Mouse (Mus musculus) embryonic facial prominence, embryonic 11.5 days (tissue): ENCODE measurements around the gene Dop1a. TPM values are rescaled to one million over a fixed set of nuclear protein-coding genes. Genes with fewer than 3 reads are reported as not detected.

ENCODE experiments used
- ATAC-seq: fragments of 200-750 bp; cut with Nextera tagmentation; replicated peaks from 2 replicates; pipeline ENCODE4 v1.8.0; 2017; ENCODE audit warnings: low read depth; ENCODE audit not compliant: insufficient number of reproducible peaks, low FRiP score, low TSS enrichment
- DNase-seq: peaks from one replicate; pipeline ENCODE4 v3.0.0-alpha.2; 2015; ENCODE audit warnings: low spot score
- H3K27ac ChIP-seq: fragments of 300-500 bp; sonication (generic); replicated peaks from 2 replicates; pipeline ENCODE4 v1.5.1; 2014; ENCODE audit warnings: mild to moderate bottlenecking, low read depth, low read length, control low read depth
- H3K27me3 ChIP-seq: fragments of 300-500 bp; sonication (generic); 2 replicates; pipeline ENCODE4 v1.6.1; 2014; ENCODE audit warnings: mild to moderate bottlenecking, low read length, moderate library complexity, mixed read lengths; ENCODE audit not compliant: control insufficient read depth, insufficient read depth
- H3K36me3 ChIP-seq: fragments of 300-500 bp; sonication (generic); replicated peaks from 2 replicates; pipeline ENCODE4 v1.6.1; 2014; ENCODE audit warnings: low read depth, mild to moderate bottlenecking, low read length, moderate library complexity, mixed read lengths; ENCODE audit not compliant: control insufficient read depth, insufficient read depth
- H3K4me1 ChIP-seq: fragments of 300-500 bp; sonication (generic); 2 replicates; pipeline ENCODE4 v1.6.1; 2014; ENCODE audit warnings: low read length, mixed read lengths; ENCODE audit not compliant: control insufficient read depth, insufficient read depth
- H3K4me2 ChIP-seq: fragments of 300-500 bp; sonication (generic); 2 replicates; pipeline ENCODE4 v1.6.1; 2014; ENCODE audit warnings: low read depth, mild to moderate bottlenecking, control low read depth, low read length, moderate library complexity
- H3K4me3 ChIP-seq: fragments of 300-500 bp; sonication (generic); 2 replicates; pipeline ENCODE4 v1.5.1; 2014; ENCODE audit warnings: low read depth, low read length, control low read depth
- H3K9ac ChIP-seq: fragments of 300-500 bp; sonication (generic); replicated peaks from 2 replicates; pipeline ENCODE4 v1.6.1; 2014; ENCODE audit warnings: mild to moderate bottlenecking, control low read depth, low read length
- H3K9me3 ChIP-seq: fragments of 300-500 bp; sonication (generic); replicated peaks from 2 replicates; pipeline ENCODE4 v1.6.1; 2016; ENCODE audit warnings: mild to moderate bottlenecking, low read length, inconsistent platforms, mixed read lengths; ENCODE audit not compliant: control insufficient read depth
- WGBS: fragments of 180-500 bp; shearing (Covaris S2); extraction: QIAGEN DNeasy Blood & Tissue Kit; methylation state at CpG from one replicate; pipeline ENCODE4 v1.1.7; 2014; 5-methylcytosine and 5-hydroxymethylcytosine counted together
- polyA plus RNA-seq: library from polyadenylated mRNA; unstranded; fragments of >200 nt; fragmentation: Nextera tagmentation; extraction: Ambion mirVana; gene quantifications from 2 replicates; pipeline ENCODE4 v1.2.1, GENCODE M21; 2014

The Dop1a gene
- polyA plus RNA-seq, 1 experiment from 2014 or later, result 10.6 TPM

GRCm38 (mm10) chr9:86476763-86477162 lies 9.8 kb downstream of the Dop1a start:
- ATAC-seq (no peak), DNase-seq (no peak)
- no peaks in the 10 kb centered on the region for H3K9me3 ChIP-seq
- no peaks in the 10 kb centered on the region for H3K36me3 ChIP-seq
- no peak overlapping the region for H3K27ac ChIP-seq
- H3K4me2 ChIP-seq, result no peak overlapping the region
- no peak overlapping the region for H3K9ac ChIP-seq
- 84% methylated on average over 5 of the region's 5 CpGs for WGBS
- no peaks in the 10 kb centered on the region for H3K4me1 ChIP-seq
- H3K27me3 ChIP-seq, result no peaks in the 10 kb centered on the region
- no peak overlapping the region for H3K4me3 ChIP-seq

- Histone ChIP-seq H3K4me2 (no peak overlapping the region), H3K4me3 (no peak overlapping the region), H3K27me3 (no peaks in the 10 kb centered on the region), H3K36me3 (no peaks in the 10 kb centered on the region), H3K9ac (no peak overlapping the region), H3K4me1 (no peaks in the 10 kb centered on the region), H3K9me3 (no peaks in the 10 kb centered on the region), H3K27ac (no peak overlapping the region)
- DNase-seq (no peak), ATAC-seq (no peak)
- WGBS, result 93% methylated on average over 5 of the region's 5 CpGs
Observed at GRCm38 (mm10) chr9:86478414-86479093, 11.6 kb downstream of the Dop1a start.

- no peaks in the 10 kb centered on the region for H3K36me3 ChIP-seq
- no peak overlapping the region for H3K4me2 ChIP-seq
- DNase-seq (no peak), ATAC-seq (no peak)
- H3K4me1 ChIP-seq, result no peaks in the 10 kb centered on the region
- H3K27me3 ChIP-seq, result no peaks in the 10 kb centered on the region
- no peak overlapping the region for H3K9ac ChIP-seq
- 96% methylated on average over 1 of the region's 1 CpGs for WGBS
- H3K9me3 ChIP-seq, result no peaks in the 10 kb centered on the region
- no peak overlapping the region for H3K4me3 ChIP-seq
- no peak overlapping the region for H3K27ac ChIP-seq
Observed at GRCm38 (mm10) chr9:86482236-86482635, 15.3 kb downstream of the Dop1a start.

GRCm38 (mm10) chr9:86491740-86492139 lies 24.8 kb downstream of the Dop1a start:
- no peak overlapping the region for H3K4me3 ChIP-seq
- H3K27me3 ChIP-seq, result no peaks in the 10 kb centered on the region
- no peak for DNase-seq
- H3K27ac ChIP-seq, result no peak overlapping the region
- no peak overlapping the region for H3K4me2 ChIP-seq
- ATAC-seq, result no peak
- no peaks in the 10 kb centered on the region for H3K4me1 ChIP-seq
- 90% methylated on average over 2 of the region's 2 CpGs for WGBS
- H3K9ac ChIP-seq, result no peak overlapping the region
- H3K9me3 ChIP-seq, result no peaks in the 10 kb centered on the region
- no peaks in the 10 kb centered on the region; the same call in 1 of the 2 replicates for H3K36me3 ChIP-seq

- no peaks in the 10 kb centered on the region for H3K36me3 ChIP-seq
- no peak overlapping the region for H3K27ac ChIP-seq
- H3K4me1 ChIP-seq, result no peaks in the 10 kb centered on the region
- WGBS, result 93% methylated on average over 4 of the region's 4 CpGs
- H3K4me2 ChIP-seq, result no peak overlapping the region
- no peaks in the 10 kb centered on the region for H3K27me3 ChIP-seq
- H3K9ac ChIP-seq, result no peak overlapping the region
- no peaks in the 10 kb centered on the region for H3K9me3 ChIP-seq
- ATAC-seq (no peak), DNase-seq (no peak)
- no peak overlapping the region for H3K4me3 ChIP-seq
Observed at GRCm38 (mm10) chr9:86496261-86496660, 29.3 kb downstream of the Dop1a start.

GRCm38 (mm10) chr9:86499083-86499482 lies 32.1 kb downstream of the Dop1a start:
- no peak for ATAC-seq
- H3K4me3 ChIP-seq, result no peak overlapping the region
- H3K36me3 ChIP-seq, result no peaks in the 10 kb centered on the region
- 95% methylated on average over 3 of the region's 3 CpGs for WGBS
- no peaks in the 10 kb centered on the region for H3K9me3 ChIP-seq
- H3K9ac ChIP-seq, result no peak overlapping the region
- no peaks in the 10 kb centered on the region for H3K4me1 ChIP-seq
- DNase-seq, result no peak
- no peaks in the 10 kb centered on the region for H3K27me3 ChIP-seq
- no peak overlapping the region for H3K4me2 ChIP-seq
- H3K27ac ChIP-seq, result no peak overlapping the region

- H3K4me1 ChIP-seq, result no peaks in the 10 kb centered on the region
- DNase-seq (no peak), ATAC-seq (no peak)
- no peak overlapping the region for H3K4me2 ChIP-seq
- WGBS, result 90% methylated on average over 4 of the region's 4 CpGs
- no peaks in the 10 kb centered on the region for H3K9me3 ChIP-seq
- no peaks in the 10 kb centered on the region; the same call in 1 of the 2 replicates for H3K36me3 ChIP-seq
- H3K4me3 ChIP-seq, result no peak overlapping the region
- H3K9ac ChIP-seq, result no peak overlapping the region
- H3K27me3 ChIP-seq, result no peaks in the 10 kb centered on the region
- no peak overlapping the region for H3K27ac ChIP-seq
Observed at GRCm38 (mm10) chr9:86507437-86507836, 40.5 kb downstream of the Dop1a start.

- 84% methylated on average over 5 of the region's 5 CpGs for WGBS
- DNase-seq, result no peak
- no peak overlapping the region for H3K27ac ChIP-seq
- no peaks in the 10 kb centered on the region; the same call in 1 of the 2 replicates for H3K36me3 ChIP-seq
- no peak overlapping the region for H3K9ac ChIP-seq
- no peaks in the 10 kb centered on the region for H3K27me3 ChIP-seq
- no peak overlapping the region for H3K4me2 ChIP-seq
- H3K4me1 ChIP-seq, result no peaks in the 10 kb centered on the region
- H3K4me3 ChIP-seq, result no peak overlapping the region
- no peak for ATAC-seq
- no peaks in the 10 kb centered on the region for H3K9me3 ChIP-seq
Observed at GRCm38 (mm10) chr9:86513733-86514132, 46.8 kb downstream of the Dop1a start.
